Mouse (Mus musculus): ENCODE measurements around the gene Tlr12. TPM values are rescaled to one million over a fixed set of nuclear protein-coding genes. Genes with fewer than 3 reads are reported as not detected.

The Tlr12 gene
- polyA plus RNA-seq, 2 experiments: 0.14 to 0.81 TPM

DNA sequence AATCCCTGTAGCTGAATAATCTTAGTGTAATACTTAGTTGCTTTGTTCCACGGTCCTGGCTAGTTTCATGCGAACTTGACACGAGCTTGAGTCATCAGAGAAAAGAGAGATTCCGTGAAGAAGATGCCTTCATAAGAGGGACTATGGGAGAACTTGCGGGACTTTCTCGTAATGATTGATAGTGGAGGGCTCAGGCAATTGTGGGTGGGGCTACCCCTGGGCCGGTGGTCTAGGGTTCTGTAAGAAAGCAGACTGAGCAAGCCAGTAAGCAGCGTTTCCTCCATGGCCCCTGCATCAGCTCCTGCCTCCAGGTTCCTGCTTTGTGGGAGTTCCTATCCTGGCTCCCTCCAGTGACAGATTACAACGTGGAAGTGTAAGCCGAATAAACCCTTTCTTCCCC, 7.7 kb downstream of the Tlr12 start:
- Histone ChIP-seq H3K4me1 (replicated peaks; ENCODE audit: control insufficient read depth in 2 of 2, insufficient read depth in 2 of 2, low read length in 1 of 2) (peaks cover 12 to 13% of the 10 kb centered on the region in 2 experiments), H3K9ac (replicated peaks) (peak overlapping the region; percentile 44), H3K27me3 (ENCODE audit: control insufficient read depth, insufficient read depth, low read length) (no peaks in the 10 kb centered on the region), H3K4me2 (ENCODE audit: low read depth) (peak overlapping the region; percentile 91), H3K9me3 (ENCODE audit: control insufficient read depth, low read length) (no peaks in the 10 kb centered on the region), H3K36me3 (replicated peaks; ENCODE audit: control insufficient read depth, insufficient read depth, low read depth) (no peaks in the 10 kb centered on the region), H3K27ac (peak overlapping the region; percentile 58), H3K4me3 (ENCODE audit: insufficient read depth in 1 of 2, low read depth in 2 of 2, low read length in 2 of 2) (peak overlapping the region in 1 of 2 experiments; percentile 64; a peak in 2 of 4 replicates)
- DNase-seq (ENCODE audit: low read depth in 3 of 3, low spot score in 3 of 3) (no peak), ATAC-seq (ENCODE audit: insufficient read depth) (no peak)
- 29% methylated on average over 10 of the region's 10 CpGs for WGBS (ENCODE audit: insufficient replicate concordance)
- no peak for TF ChIP-seq CTCF (IDR thresholded peaks at IDR 0.05; ENCODE audit: low read depth)
- TF ChIP-seq EP300 (IDR thresholded peaks at IDR 0.05; ENCODE audit: low read depth): no peak

- DNase-seq (ENCODE audit: low read depth in 3 of 3, low spot score in 3 of 3): peak; percentile 95 to 97 (median 96)
- TF ChIP-seq CTCF (IDR thresholded peaks at IDR 0.05; ENCODE audit: low read depth) (peak; percentile 24; the same call in 1 of the 2 replicates), EP300 (IDR thresholded peaks at IDR 0.05; ENCODE audit: low read depth) (no peak)
- Histone ChIP-seq H3K36me3 (replicated peaks; ENCODE audit: control insufficient read depth, insufficient read depth, low read depth) (no peaks in the 10 kb centered on the region), H3K27me3 (ENCODE audit: control insufficient read depth, insufficient read depth, low read length) (no peaks in the 10 kb centered on the region), H3K9me3 (ENCODE audit: control insufficient read depth, low read length) (no peaks in the 10 kb centered on the region), H3K4me3 (ENCODE audit: insufficient read depth in 1 of 2, low read depth in 2 of 2, low read length in 2 of 2) (peak within 1 kb of the TSS; percentile 64 to 87), H3K4me2 (ENCODE audit: low read depth) (peak within 1 kb of the TSS; percentile 91), H3K9ac (replicated peaks) (peak within 1 kb of the TSS; percentile 64), H3K27ac (peak within 1 kb of the TSS; percentile 58), H3K4me1 (replicated peaks; ENCODE audit: control insufficient read depth in 2 of 2, insufficient read depth in 2 of 2, low read length in 1 of 2) (peaks cover 12 to 13% of the 10 kb centered on the region in 2 experiments)
- ATAC-seq (ENCODE audit: insufficient read depth): peak; percentile 98
- WGBS (ENCODE audit: insufficient replicate concordance): under 1% methylated on average over 24 of the region's 24 CpGs
Observed at GRCm38 (mm10) chr4:128609925-128610402, 8.5 kb downstream of the Tlr12 start, which contains the start of gene Zscan20. Gene Zscan20 (minus strand): TSS chr4:128610098.

DNA sequence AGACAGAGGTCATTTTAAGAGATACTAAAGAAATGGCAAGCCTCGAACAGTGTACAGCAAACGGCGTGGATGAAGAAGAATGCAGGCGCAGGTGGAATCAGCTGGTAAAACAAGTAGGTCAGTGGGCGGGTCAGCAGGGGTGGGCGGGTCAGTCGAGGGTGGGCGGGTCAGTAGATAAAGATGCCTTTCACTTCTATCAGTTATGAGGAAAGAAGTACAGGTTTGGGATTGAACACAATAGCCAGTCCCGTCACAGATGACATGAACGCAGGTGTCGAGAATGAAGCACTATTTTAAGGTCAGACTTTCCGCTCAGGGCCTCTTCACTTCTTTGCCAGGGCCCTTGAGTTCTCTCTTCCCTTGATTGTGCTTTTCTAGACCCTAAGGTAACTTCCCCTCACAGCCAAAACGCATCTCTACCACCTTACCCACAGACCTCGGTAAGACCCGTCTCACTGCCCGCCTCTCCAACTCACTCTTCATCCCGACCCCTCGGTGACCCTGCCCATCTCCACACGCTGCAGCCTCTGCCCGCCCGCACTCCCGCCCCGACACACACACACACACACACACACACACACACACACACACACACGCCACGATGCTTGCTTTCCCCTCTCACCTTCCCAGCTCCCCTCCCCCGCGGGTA, 9.0 kb downstream of the Tlr12 start:
- H3K4me3 ChIP-seq (ENCODE audit: insufficient read depth in 1 of 2, low read depth in 2 of 2, low read length in 2 of 2): peak overlapping the region; percentile 64 to 87
- H3K9me3 ChIP-seq (ENCODE audit: control insufficient read depth, low read length): no peaks in the 10 kb centered on the region
- WGBS (ENCODE audit: insufficient replicate concordance): 6% methylated on average over 27 of the region's 27 CpGs
- DNase-seq (ENCODE audit: low read depth in 3 of 3, low spot score in 3 of 3): no peak
- TF ChIP-seq EP300 (IDR thresholded peaks at IDR 0.05; ENCODE audit: low read depth): no peak
- no peak for TF ChIP-seq CTCF (IDR thresholded peaks at IDR 0.05; ENCODE audit: low read depth)
- peak overlapping the region; percentile 91 for H3K4me2 ChIP-seq (ENCODE audit: low read depth)
- peak overlapping the region; percentile 33; the same call in 1 of the 2 replicates for H3K27ac ChIP-seq
- peaks cover 12 to 13% of the 10 kb centered on the region in 2 experiments for H3K4me1 ChIP-seq (replicated peaks; ENCODE audit: control insufficient read depth in 2 of 2, insufficient read depth in 2 of 2, low read length in 1 of 2)
- no peaks in the 10 kb centered on the region for H3K27me3 ChIP-seq (ENCODE audit: control insufficient read depth, insufficient read depth, low read length)
- peak overlapping the region; percentile 64 for H3K9ac ChIP-seq (replicated peaks)
- ATAC-seq (ENCODE audit: insufficient read depth): no peak; the same call in 1 of the 2 replicates
- H3K36me3 ChIP-seq (replicated peaks; ENCODE audit: control insufficient read depth, insufficient read depth, low read depth): no peaks in the 10 kb centered on the region

- no peak for TF ChIP-seq EP300 (IDR thresholded peaks at IDR 0.05; ENCODE audit: low read depth)
- no peak for TF ChIP-seq CTCF (IDR thresholded peaks at IDR 0.05; ENCODE audit: low read depth)
- H3K36me3 ChIP-seq (replicated peaks; ENCODE audit: control insufficient read depth, insufficient read depth, low read depth): no peaks in the 10 kb centered on the region
- 79% methylated on average over 11 of the region's 11 CpGs for WGBS (ENCODE audit: insufficient replicate concordance)
- H3K4me3 ChIP-seq (ENCODE audit: insufficient read depth in 1 of 2, low read depth in 2 of 2, low read length in 2 of 2): no peak overlapping the region
- H3K4me2 ChIP-seq (ENCODE audit: low read depth): no peak overlapping the region
- no peak overlapping the region for H3K9ac ChIP-seq (replicated peaks)
- H3K4me1 ChIP-seq (replicated peaks; ENCODE audit: control insufficient read depth in 2 of 2, insufficient read depth in 2 of 2, low read length in 1 of 2): peaks cover 12 to 13% of the 10 kb centered on the region in 2 experiments
- H3K27ac ChIP-seq: no peak overlapping the region
- H3K27me3 ChIP-seq (ENCODE audit: control insufficient read depth, insufficient read depth, low read length): no peaks in the 10 kb centered on the region
- DNase-seq (ENCODE audit: low read depth in 3 of 3, low spot score in 3 of 3) (no peak), ATAC-seq (ENCODE audit: insufficient read depth) (no peak)
- no peaks in the 10 kb centered on the region for H3K9me3 ChIP-seq (ENCODE audit: control insufficient read depth, low read length)
Observed at GRCm38 (mm10) chr4:128607661-128608060, 10.8 kb downstream of the Tlr12 start.

DNA sequence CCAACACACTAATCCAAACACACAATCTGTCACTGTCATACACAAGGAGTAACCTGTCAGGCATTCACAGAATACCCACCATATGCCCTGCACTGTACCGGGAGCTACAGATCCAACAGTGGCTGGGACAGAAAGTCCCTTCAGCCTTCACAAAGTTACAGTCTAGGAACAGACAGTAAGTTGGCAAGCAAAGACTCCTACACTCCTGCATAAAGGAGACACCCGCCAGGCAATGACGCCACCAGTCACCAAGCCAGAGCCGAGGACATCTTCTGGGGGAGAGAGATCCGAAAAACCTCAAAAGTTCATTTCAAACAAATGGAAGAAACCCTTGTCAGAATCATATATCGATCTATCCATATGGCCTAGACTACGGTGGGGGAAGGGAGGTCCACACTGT, 11.8 kb downstream of the Tlr12 start:
- Histone ChIP-seq H3K9me3 (ENCODE audit: control insufficient read depth, low read length) (no peaks in the 10 kb centered on the region), H3K9ac (replicated peaks) (no peak overlapping the region), H3K27ac (no peak overlapping the region), H3K27me3 (ENCODE audit: control insufficient read depth, insufficient read depth, low read length) (no peaks in the 10 kb centered on the region), H3K4me3 (ENCODE audit: insufficient read depth in 1 of 2, low read depth in 2 of 2, low read length in 2 of 2) (no peak overlapping the region), H3K4me1 (replicated peaks; ENCODE audit: control insufficient read depth in 2 of 2, insufficient read depth in 2 of 2, low read length in 1 of 2) (peaks cover 12 to 13% of the 10 kb centered on the region in 2 experiments), H3K4me2 (ENCODE audit: low read depth) (no peak overlapping the region), H3K36me3 (replicated peaks; ENCODE audit: control insufficient read depth, insufficient read depth, low read depth) (no peaks in the 10 kb centered on the region)
- ATAC-seq (ENCODE audit: insufficient read depth) (no peak), DNase-seq (ENCODE audit: low read depth in 3 of 3, low spot score in 3 of 3) (no peak)
- TF ChIP-seq EP300 (IDR thresholded peaks at IDR 0.05; ENCODE audit: low read depth): no peak
- no peak for TF ChIP-seq CTCF (IDR thresholded peaks at IDR 0.05; ENCODE audit: low read depth)
- WGBS (ENCODE audit: insufficient replicate concordance): 85% methylated on average over 7 of the region's 7 CpGs
